Mouse (Mus musculus) T-helper 2 cell (primary cell): ENCODE measurements around the gene Mllt3.

ENCODE experiments used
- in situ Hi-C: fragments of 300-600 bp; cut with MboI, MseI; formaldehyde crosslinking; loops from one replicate; pipeline ENCODE4 v1.15.1; 2025; ENCODE audit warnings: high pct_unique_total_duplicates

Mllt3 gene

GRCm38 (mm10) chr4:87893012-87893411 is 140.2 kb downstream of the Mllt3 start:
- in situ Hi-C loops, result no loop called here

GRCm38 (mm10) chr4:87883225-87883875 is 149.8 kb downstream of the Mllt3 start:
- in situ Hi-C loops, result no loop called here

GRCm38 (mm10) chr4:87881995-87882394 is 151.2 kb downstream of the Mllt3 start:
- in situ Hi-C loops, result no loop called here

GRCm38 (mm10) chr4:87881583-87881982 is 151.6 kb downstream of the Mllt3 start:
- in situ Hi-C loops, result no loop called here

- in situ Hi-C loops, result no loop called here
These were observed 152.9 kb downstream of the Mllt3 start for GRCm38 (mm10) chr4:87880297-87880696.

- in situ Hi-C loops, result no loop called here
These were observed 154.5 kb downstream of the Mllt3 start for GRCm38 (mm10) chr4:87878701-87879100.

- in situ Hi-C loops, result no loop called here
These were observed 162.6 kb downstream of the Mllt3 start for GRCm38 (mm10) chr4:87870563-87870962.

GRCm38 (mm10) chr4:87866564-87866963 is 166.6 kb downstream of the Mllt3 start:
- in situ Hi-C loops, result no loop called here

- in situ Hi-C loops, result no loop called here
These were observed 167.3 kb downstream of the Mllt3 start for GRCm38 (mm10) chr4:87865848-87866247.

GRCm38 (mm10) chr4:87865041-87865440 is 168.1 kb downstream of the Mllt3 start:
- in situ Hi-C loops, result no loop called here

GRCm38 (mm10) chr4:87863212-87863611 is 170.0 kb downstream of the Mllt3 start:
- in situ Hi-C loops, result no loop called here

- in situ Hi-C loops, result no loop called here
These were observed 172.4 kb downstream of the Mllt3 start for GRCm38 (mm10) chr4:87860723-87861122.

GRCm38 (mm10) chr4:87859148-87859547 is 174.0 kb downstream of the Mllt3 start:
- in situ Hi-C loops, result no loop called here

GRCm38 (mm10) chr4:87857982-87858381 is 175.2 kb downstream of the Mllt3 start:
- in situ Hi-C loops, result no loop called here

- in situ Hi-C loops, result no loop called here
These were observed 180.7 kb downstream of the Mllt3 start for GRCm38 (mm10) chr4:87852461-87852860.

GRCm38 (mm10) chr4:87850051-87850450 is 183.1 kb downstream of the Mllt3 start:
- in situ Hi-C loops, result no loop called here

GRCm38 (mm10) chr4:87844668-87845210 is 188.4 kb downstream of the Mllt3 start:
- in situ Hi-C loops, result no loop called here

GRCm38 (mm10) chr4:87840210-87840910 is 192.8 kb downstream of the Mllt3 start:
- in situ Hi-C loops, result no loop called here

GRCm38 (mm10) chr4:87838716-87839115 is 194.4 kb downstream of the Mllt3 start:
- in situ Hi-C loops, result no loop called here

- in situ Hi-C loops, result no loop called here
These were observed 195.4 kb downstream of the Mllt3 start for GRCm38 (mm10) chr4:87837471-87838361.

GRCm38 (mm10) chr4:87836257-87836656 is 196.9 kb downstream of the Mllt3 start:
- in situ Hi-C loops, result no loop called here

- in situ Hi-C loops, result no loop called here
These were observed 198.0 kb downstream of the Mllt3 start for GRCm38 (mm10) chr4:87835191-87835590.
